Mouse (Mus musculus): ENCODE data around the gene Meis2. TPM values are rescaled to one million over a fixed set of nuclear protein-coding genes. Genes with fewer than 3 reads are reported as not detected.

The Meis2 gene
- polyA plus RNA-seq, 1 experiment from 2014 or later, result 8.2 TPM

- DNase-seq (ENCODE audit: low spot score), result no peak
Observed at GRCm38 (mm10) chr2:115950645-115951044, 115.0 kb downstream of the Meis2 start.

GRCm38 (mm10) chr2:115948630-115949426, 116.8 kb downstream of the Meis2 start:
- DNase-seq (ENCODE audit: low spot score), result no peak

DNA sequence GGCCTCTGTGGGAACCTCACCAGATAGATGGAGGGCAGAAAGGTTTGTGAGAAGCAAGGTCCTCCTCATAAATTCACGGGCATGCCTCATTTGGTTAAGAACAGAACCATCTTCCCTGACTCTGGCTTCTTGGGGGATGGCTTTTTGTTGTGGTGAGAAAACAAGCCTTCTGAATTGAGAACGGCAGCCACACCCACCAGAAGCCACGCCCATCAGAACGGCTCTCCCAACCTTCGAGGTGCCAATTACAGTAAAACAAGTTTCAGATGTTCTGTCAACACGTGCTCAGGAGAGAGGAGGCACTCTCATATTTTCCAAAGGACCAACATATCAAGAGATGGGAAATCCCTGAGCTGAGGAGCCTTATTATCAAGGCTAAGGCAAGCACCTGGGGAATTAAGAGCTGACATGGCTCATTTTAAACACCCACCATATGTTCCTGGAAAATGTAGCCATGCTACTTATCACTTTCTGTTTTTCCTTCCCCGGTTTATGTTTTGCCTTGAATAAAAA, 117.9 kb downstream of the Meis2 start:
- no peak for DNase-seq (ENCODE audit: low spot score)

DNA sequence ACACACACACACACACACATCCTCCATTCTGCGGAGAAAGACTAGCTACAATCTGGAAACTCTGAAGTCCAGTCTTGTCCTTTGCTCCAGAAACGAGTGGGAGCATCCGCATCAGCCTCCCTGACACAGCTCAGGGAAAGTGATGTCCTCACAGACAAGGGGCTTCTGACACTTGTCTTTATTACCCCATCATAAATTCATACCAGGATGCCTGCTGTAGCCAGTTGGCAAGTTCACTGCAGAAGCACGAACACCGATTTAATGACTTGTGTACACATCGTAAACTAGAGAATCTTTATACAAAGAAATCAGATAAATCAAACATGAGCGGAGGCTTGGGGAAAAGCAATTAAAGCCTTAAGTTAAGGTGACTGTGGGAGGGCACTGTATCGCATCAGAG, 122.6 kb downstream of the Meis2 start:
- DNase-seq (ENCODE audit: low spot score), result no peak

GRCm38 (mm10) chr2:115939849-115940248, 125.8 kb downstream of the Meis2 start:
- DNase-seq (ENCODE audit: low spot score), result no peak

GRCm38 (mm10) chr2:115938926-115939563, 126.6 kb downstream of the Meis2 start:
- DNase-seq (ENCODE audit: low spot score), result no peak

DNA sequence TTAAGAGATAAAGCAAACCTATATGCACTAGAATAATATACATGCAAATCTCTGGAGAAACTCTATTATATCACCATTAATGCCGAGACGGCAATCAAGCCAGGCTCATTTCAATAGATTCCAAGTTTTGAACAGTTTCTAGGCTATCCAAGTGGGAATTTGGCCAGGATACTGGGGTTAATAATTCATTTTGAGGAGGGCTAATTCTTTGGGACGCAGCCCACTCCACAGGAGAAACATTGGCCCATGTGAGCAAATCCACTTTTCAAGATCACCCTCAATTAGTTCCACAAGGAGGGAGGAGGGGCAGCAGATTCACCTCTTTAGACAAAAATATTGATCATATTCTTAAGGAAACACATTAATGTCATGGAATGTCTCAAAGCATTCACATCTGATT, 127.3 kb downstream of the Meis2 start:
- no peak for DNase-seq (ENCODE audit: low spot score)

GRCm38 (mm10) chr2:115937896-115938295, 127.7 kb downstream of the Meis2 start:
- DNase-seq (ENCODE audit: low spot score), result no peak

GRCm38 (mm10) chr2:115936786-115937185, 128.9 kb downstream of the Meis2 start:
- no peak for DNase-seq (ENCODE audit: low spot score)

GRCm38 (mm10) chr2:115934299-115934698, 131.3 kb downstream of the Meis2 start:
- no peak for DNase-seq (ENCODE audit: low spot score)

- no peak for DNase-seq (ENCODE audit: low spot score)
Observed at GRCm38 (mm10) chr2:115933259-115933658, 132.4 kb downstream of the Meis2 start.

- DNase-seq (ENCODE audit: low spot score), result no peak
Observed at GRCm38 (mm10) chr2:115925744-115926143, 139.9 kb downstream of the Meis2 start.

DNA sequence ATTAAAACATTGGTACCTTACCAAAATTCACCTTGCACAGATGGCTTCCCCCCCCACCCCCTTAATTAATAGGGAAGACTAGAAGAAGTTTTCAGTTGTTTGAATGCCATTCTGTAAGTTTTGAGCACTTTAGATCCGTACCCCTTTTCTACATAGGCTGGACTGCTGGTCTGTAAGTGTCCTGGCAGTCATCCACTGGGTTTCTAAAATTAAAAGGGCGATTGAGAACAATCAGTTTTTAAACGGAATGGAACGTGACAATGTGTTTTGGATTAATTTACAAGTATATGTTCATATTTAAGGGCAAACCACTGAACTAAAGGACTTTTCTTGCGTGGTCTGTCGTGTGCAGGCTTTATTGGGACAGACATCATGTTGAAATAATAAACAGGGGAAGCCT, 141.2 kb downstream of the Meis2 start:
- no peak for DNase-seq (ENCODE audit: low spot score)

- DNase-seq (ENCODE audit: low spot score), result no peak
Observed at GRCm38 (mm10) chr2:115923247-115923646, 142.4 kb downstream of the Meis2 start.

DNA sequence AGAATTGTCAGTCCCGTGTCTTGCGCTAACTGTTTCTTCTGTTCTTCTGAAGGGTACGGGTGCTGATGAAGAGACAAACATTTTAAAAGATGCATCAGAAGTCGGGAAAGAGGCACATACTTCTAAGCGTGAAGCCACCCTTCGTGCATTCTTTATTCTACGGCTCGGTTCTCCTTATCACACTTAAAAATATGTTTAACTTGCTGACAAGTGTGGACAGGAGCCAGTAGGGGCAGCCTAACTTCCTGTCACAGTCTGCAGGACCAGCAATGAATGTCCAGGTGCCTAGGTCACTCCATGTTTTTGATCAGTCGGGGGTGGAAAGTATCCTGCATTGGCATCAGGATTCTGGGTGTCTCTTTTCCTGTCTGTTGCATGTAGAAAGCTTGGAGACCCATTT, 144.0 kb downstream of the Meis2 start:
- no peak for DNase-seq (ENCODE audit: low spot score)

GRCm38 (mm10) chr2:115920336-115920951, 145.2 kb downstream of the Meis2 start:
- no peak for DNase-seq (ENCODE audit: low spot score)

DNA sequence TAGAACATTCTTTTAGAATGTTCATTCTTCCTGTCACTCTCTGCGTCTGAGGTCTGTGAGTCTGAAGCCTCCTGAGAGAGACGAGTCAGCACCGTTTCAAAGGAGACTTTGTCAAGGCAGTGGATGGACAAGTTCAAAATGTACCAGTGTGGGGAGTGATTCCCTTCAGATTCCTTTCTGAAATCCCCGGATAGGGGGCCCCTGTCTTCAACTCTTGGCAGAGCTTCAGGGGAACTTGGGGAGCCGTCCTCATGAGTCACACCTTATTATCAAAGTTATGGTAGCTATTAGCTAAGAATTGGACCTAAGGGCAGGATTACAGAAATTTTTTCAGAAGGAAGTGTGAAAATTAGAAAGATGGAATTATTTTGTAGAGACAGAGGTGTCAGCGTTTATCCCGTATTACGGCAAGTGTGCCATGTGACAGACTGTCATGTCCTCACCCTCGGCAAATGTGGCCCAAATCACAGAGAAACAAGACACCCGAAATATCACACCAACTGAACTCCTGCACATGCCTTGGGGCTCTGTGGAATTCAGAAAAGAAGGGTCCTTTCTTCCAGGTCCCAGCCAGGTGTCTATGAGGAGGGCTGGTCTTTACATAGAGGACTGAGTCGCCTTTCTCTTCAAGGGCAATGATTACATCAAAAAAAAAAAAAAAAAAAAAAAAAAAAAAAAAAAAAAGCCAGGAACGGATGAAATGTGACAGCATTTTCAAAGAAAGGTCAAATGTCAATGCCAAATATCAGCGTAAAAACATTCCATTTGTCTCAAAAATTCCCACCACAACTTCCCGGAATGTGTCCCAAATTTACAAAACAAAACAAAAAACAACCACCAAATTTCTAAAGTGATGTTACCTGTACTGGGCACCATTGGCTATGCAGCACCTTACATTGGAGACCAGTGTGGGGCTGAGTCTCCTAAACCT, 146.2 kb downstream of the Meis2 start:
- no peak for DNase-seq (ENCODE audit: low spot score)

- DNase-seq (ENCODE audit: low spot score), result no peak
Observed at GRCm38 (mm10) chr2:115918561-115918960, 147.1 kb downstream of the Meis2 start.

GRCm38 (mm10) chr2:115914539-115914938, 151.1 kb downstream of the Meis2 start:
- DNase-seq (ENCODE audit: low spot score), result no peak

DNA sequence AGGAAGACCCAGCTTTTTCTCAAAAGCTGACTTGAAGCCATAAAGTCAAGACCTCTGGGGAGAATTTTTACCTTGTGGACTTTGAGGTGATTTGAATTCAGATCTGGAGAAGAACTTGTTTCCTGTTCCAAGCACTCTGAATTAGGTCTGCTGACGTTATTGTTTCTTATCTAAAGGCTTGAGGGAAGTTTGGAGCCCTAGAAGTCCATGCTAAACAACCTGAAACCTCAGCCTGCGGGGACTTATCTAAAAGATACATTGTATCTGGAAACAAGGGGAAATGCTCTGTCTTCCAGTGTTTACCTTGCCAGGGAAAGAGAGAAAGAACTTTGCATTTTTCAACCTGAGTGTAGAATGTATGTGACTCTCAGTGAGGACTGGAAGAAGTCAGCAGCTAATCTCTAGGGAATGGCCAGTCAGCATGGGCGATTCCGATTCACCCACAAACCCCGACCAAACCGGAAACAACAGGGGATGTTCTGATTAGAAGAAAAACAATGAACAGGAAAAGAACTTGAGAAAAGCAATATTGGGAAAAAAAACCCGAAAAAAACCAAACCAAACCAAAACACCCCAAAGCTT, 152.6 kb downstream of the Meis2 start:
- no peak for DNase-seq (ENCODE audit: low spot score)

All from thymus, postnatal 0 days (tissue).